Mouse (Mus musculus): ENCODE results near the gene Msn.

- TF ChIP-seq GATA1 (IDR thresholded peaks at IDR 0.05; ENCODE audit: low read length) (no peak), TAL1 (IDR thresholded peaks at IDR 0.05; ENCODE audit: low read length) (no peak)
These were observed 26.1 kb downstream of the Msn start for GRCm38 (mm10) chrX:96121912-96122311.

Measured in erythroblast, embryonic 14.5 days (primary cell).